Mouse (Mus musculus): ENCODE measurements at regions not wholly inside any gene's neighbourhood (a gene's known extent, or its start where the extent isn't known, plus 50 kb on each side); places are given as distances from the start of the nearest gene placed in this dataset.

DNA sequence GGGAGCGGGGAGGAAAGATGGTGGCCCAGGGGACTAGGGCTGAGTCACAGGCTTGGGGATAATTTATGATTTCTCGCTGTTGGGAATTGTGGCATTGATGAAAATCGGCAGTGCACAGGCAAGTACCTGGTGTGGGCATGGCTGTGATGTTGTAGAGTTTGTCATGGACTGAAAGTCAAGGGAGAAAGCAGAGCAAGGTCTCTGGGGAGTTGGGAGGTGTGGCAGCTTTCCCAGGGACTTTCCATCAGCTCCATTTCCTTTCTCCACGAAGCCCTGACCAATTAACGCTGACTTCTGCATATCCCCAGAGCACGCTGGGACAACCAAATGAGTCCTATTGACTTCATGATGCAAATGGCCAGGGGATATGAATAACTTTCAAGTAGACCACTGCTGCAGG lies 126.2 kb downstream of the Gm19410 start:
- H3K27me3 ChIP-seq (ENCODE audit: control insufficient read depth, insufficient read depth, insufficient read length), result no peaks in the 10 kb centered on the region
- H3K4me3 ChIP-seq (ENCODE audit: insufficient read depth, poor library complexity, severe bottlenecking), result no peak overlapping the region
- H3K79me3 ChIP-seq (ENCODE audit: low read depth), result no peaks in the 10 kb centered on the region
- H3ac ChIP-seq (ENCODE audit: control insufficient read depth, insufficient read length, low read depth), result no peak overlapping the region
- no peaks in the 10 kb centered on the region for H3K79me2 ChIP-seq (ENCODE audit: control insufficient read depth, insufficient read depth)
- no peaks in the 10 kb centered on the region for H3K36me3 ChIP-seq (ENCODE audit: control insufficient read depth, insufficient read depth)
- TF ChIP-seq FOSL1 (IDR thresholded peaks at IDR 0.05; ENCODE audit: insufficient read depth, low read length, poor library complexity, severe bottlenecking), result peak; percentile 25
- TF ChIP-seq USF1 (IDR thresholded peaks at IDR 0.05; ENCODE audit: low read depth), result no peak

DNA sequence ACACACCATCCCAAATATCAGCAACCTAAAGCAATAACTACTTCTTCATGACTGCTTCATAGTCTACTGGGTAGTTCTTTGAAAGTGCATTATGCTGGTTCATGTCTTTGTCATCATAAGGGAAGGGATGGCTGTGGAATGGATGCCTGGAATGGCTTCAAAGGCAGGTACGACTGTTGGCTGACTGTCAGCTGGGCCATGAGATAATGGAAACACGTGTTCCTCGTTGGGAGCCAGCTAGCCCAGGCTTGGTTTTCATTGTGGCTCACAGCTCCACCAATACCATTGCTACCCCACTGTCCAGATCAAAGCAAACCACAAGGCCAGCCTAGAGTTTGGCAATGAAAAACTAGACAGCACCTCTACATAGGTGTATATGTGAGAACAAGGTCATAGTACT lies 132.9 kb downstream of the Gm19410 start:
- Histone ChIP-seq H3K36me3 (ENCODE audit: control insufficient read depth, insufficient read depth) (no peaks in the 10 kb centered on the region), H3K79me3 (ENCODE audit: low read depth) (no peaks in the 10 kb centered on the region), H3K79me2 (ENCODE audit: control insufficient read depth, insufficient read depth) (no peaks in the 10 kb centered on the region), H3K4me3 (ENCODE audit: insufficient read depth, poor library complexity, severe bottlenecking) (no peak overlapping the region), H3ac (ENCODE audit: control insufficient read depth, insufficient read length, low read depth) (no peak overlapping the region), H3K27me3 (ENCODE audit: control insufficient read depth, insufficient read depth, insufficient read length) (no peaks in the 10 kb centered on the region)
- TF ChIP-seq MYOG (IDR thresholded peaks at IDR 0.05; ENCODE audit: control insufficient read depth, extremely low read depth, insufficient read length), result no peak
- TF ChIP-seq FOSL1 (IDR thresholded peaks at IDR 0.05; ENCODE audit: insufficient read depth, low read length, poor library complexity, severe bottlenecking), result no peak
- TF ChIP-seq USF1 (IDR thresholded peaks at IDR 0.05; ENCODE audit: low read depth), result no peak
- no peak for TF ChIP-seq MYOD1 (IDR thresholded peaks at IDR 0.05; ENCODE audit: control insufficient read depth, insufficient read length, low read depth)
- no peak for TF ChIP-seq CTCF (IDR thresholded peaks at IDR 0.05; ENCODE audit: control insufficient read depth, insufficient read depth, insufficient read length)
- TF ChIP-seq CEBPB (IDR thresholded peaks at IDR 0.05; ENCODE audit: low read depth), result no peak
- no peak for TF ChIP-seq MAX (IDR thresholded peaks at IDR 0.05)

DNA sequence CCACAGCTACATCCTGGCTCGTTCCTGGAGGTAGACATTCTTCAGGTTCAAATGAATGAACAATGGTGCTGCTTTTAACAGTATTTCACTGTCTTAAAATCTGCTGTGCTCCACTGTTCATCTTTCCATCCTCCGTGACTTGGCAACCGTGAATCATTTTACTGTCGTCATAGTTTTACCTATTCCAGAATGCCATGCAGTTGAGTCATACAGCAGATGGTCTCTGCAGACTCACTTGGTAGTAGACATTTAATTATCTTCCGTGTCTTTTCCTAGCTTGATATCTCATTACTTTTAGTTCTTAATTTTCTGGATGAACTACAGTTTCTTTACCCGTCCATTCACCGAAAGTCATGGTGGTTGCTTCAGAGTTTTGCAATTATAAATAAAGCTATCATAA lies 135.9 kb downstream of the Gm19410 start:
- TF ChIP-seq CTCF (IDR thresholded peaks at IDR 0.05; ENCODE audit: control insufficient read depth, insufficient read depth, insufficient read length), result no peak
- TF ChIP-seq MYOD1 (IDR thresholded peaks at IDR 0.05; ENCODE audit: control insufficient read depth, insufficient read length, low read depth), result peak; percentile 52
- TF ChIP-seq MAX (IDR thresholded peaks at IDR 0.05), result no peak
- peak; percentile 72 for TF ChIP-seq FOSL1 (IDR thresholded peaks at IDR 0.05; ENCODE audit: insufficient read depth, low read length, poor library complexity, severe bottlenecking)
- Histone ChIP-seq H3K79me3 (ENCODE audit: low read depth) (no peaks in the 10 kb centered on the region), H3K4me3 (ENCODE audit: insufficient read depth, poor library complexity, severe bottlenecking) (no peak overlapping the region), H3K79me2 (ENCODE audit: control insufficient read depth, insufficient read depth) (no peaks in the 10 kb centered on the region), H3K27me3 (ENCODE audit: control insufficient read depth, insufficient read depth, insufficient read length) (no peaks in the 10 kb centered on the region), H3ac (ENCODE audit: control insufficient read depth, insufficient read length, low read depth) (no peak overlapping the region), H3K36me3 (ENCODE audit: control insufficient read depth, insufficient read depth) (no peaks in the 10 kb centered on the region)

- H3ac ChIP-seq (ENCODE audit: control insufficient read depth, insufficient read length, low read depth), result no peak overlapping the region
- no peaks in the 10 kb centered on the region for H3K79me2 ChIP-seq (ENCODE audit: control insufficient read depth, insufficient read depth)
Observed at GRCm38 (mm10) chr8:35904711-35905450, 139.3 kb downstream of the Gm19410 start.

DNA sequence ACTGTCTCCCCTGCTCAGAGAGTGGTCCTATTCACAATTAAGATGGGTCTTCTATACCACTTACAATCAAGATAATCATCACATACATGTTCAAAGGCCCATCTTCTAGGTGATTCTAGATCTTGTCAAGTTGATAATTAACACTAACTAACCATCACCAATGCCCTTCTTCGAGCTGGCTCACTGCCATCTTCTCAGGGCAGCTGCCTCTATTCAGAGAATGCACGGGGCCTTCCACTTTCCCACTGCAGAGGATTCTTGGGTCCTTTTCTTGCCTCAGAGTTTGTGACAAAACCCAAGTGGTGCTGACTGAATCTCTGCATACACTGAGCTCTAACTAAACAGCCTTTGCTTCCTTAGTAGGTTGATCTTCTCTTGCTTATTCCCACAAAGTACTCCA lies 142.4 kb downstream of the Gm19410 start:
- Histone ChIP-seq H3K79me2 (ENCODE audit: control insufficient read depth, insufficient read depth) (no peaks in the 10 kb centered on the region), H3K79me3 (ENCODE audit: low read depth) (no peaks in the 10 kb centered on the region), H3K4me3 (ENCODE audit: insufficient read depth, poor library complexity, severe bottlenecking) (no peak overlapping the region), H3ac (ENCODE audit: control insufficient read depth, insufficient read length, low read depth) (no peak overlapping the region), H3K27me3 (ENCODE audit: control insufficient read depth, insufficient read depth, insufficient read length) (no peaks in the 10 kb centered on the region), H3K36me3 (ENCODE audit: control insufficient read depth, insufficient read depth) (no peaks in the 10 kb centered on the region)
- TF ChIP-seq MYOG (IDR thresholded peaks at IDR 0.05; ENCODE audit: control insufficient read depth, extremely low read depth, insufficient read length) (no peak), MAX (IDR thresholded peaks at IDR 0.05) (no peak), CEBPB (IDR thresholded peaks at IDR 0.05; ENCODE audit: low read depth) (no peak), MYOD1 (IDR thresholded peaks at IDR 0.05; ENCODE audit: control insufficient read depth, insufficient read length, low read depth) (no peak), USF1 (IDR thresholded peaks at IDR 0.05; ENCODE audit: low read depth) (no peak), FOSL1 (IDR thresholded peaks at IDR 0.05; ENCODE audit: insufficient read depth, low read length, poor library complexity, severe bottlenecking) (no peak), CTCF (IDR thresholded peaks at IDR 0.05; ENCODE audit: control insufficient read depth, insufficient read depth, insufficient read length) (no peak)

More at GRCm38 (mm10) chr8:35904711-35905450, 139.3 kb downstream of the Gm19410 start:
- H3K27me3 ChIP-seq (ENCODE audit: control insufficient read depth, insufficient read depth, insufficient read length), result no peaks in the 10 kb centered on the region
- H3K4me3 ChIP-seq (ENCODE audit: insufficient read depth, poor library complexity, severe bottlenecking), result no peak overlapping the region
- no peaks in the 10 kb centered on the region for H3K79me3 ChIP-seq (ENCODE audit: low read depth)
- H3K36me3 ChIP-seq (ENCODE audit: control insufficient read depth, insufficient read depth), result no peaks in the 10 kb centered on the region
- TF ChIP-seq CEBPB (IDR thresholded peaks at IDR 0.05; ENCODE audit: low read depth), result no peak
- no peak for TF ChIP-seq MYOD1 (IDR thresholded peaks at IDR 0.05; ENCODE audit: control insufficient read depth, insufficient read length, low read depth)
- TF ChIP-seq MYOG (IDR thresholded peaks at IDR 0.05; ENCODE audit: control insufficient read depth, extremely low read depth, insufficient read length), result no peak
- TF ChIP-seq USF1 (IDR thresholded peaks at IDR 0.05; ENCODE audit: low read depth), result no peak
- no peak for TF ChIP-seq MAX (IDR thresholded peaks at IDR 0.05)
- no peak for TF ChIP-seq CTCF (IDR thresholded peaks at IDR 0.05; ENCODE audit: control insufficient read depth, insufficient read depth, insufficient read length)
- TF ChIP-seq FOSL1 (IDR thresholded peaks at IDR 0.05; ENCODE audit: insufficient read depth, low read length, poor library complexity, severe bottlenecking), result no peak

GRCm38 (mm10) chr8:35912264-35912663 lies 146.7 kb downstream of the Gm19410 start:
- Histone ChIP-seq H3K4me3 (ENCODE audit: insufficient read depth, poor library complexity, severe bottlenecking) (no peak overlapping the region), H3K27me3 (ENCODE audit: control insufficient read depth, insufficient read depth, insufficient read length) (no peaks in the 10 kb centered on the region), H3K36me3 (ENCODE audit: control insufficient read depth, insufficient read depth) (no peaks in the 10 kb centered on the region), H3ac (ENCODE audit: control insufficient read depth, insufficient read length, low read depth) (no peak overlapping the region), H3K79me3 (ENCODE audit: low read depth) (no peaks in the 10 kb centered on the region), H3K79me2 (ENCODE audit: control insufficient read depth, insufficient read depth) (no peaks in the 10 kb centered on the region)
- TF ChIP-seq MYOD1 (IDR thresholded peaks at IDR 0.05; ENCODE audit: control insufficient read depth, insufficient read length, low read depth) (no peak), USF1 (IDR thresholded peaks at IDR 0.05; ENCODE audit: low read depth) (no peak), CTCF (IDR thresholded peaks at IDR 0.05; ENCODE audit: control insufficient read depth, insufficient read depth, insufficient read length) (no peak), FOSL1 (IDR thresholded peaks at IDR 0.05; ENCODE audit: insufficient read depth, low read length, poor library complexity, severe bottlenecking) (no peak), MAX (IDR thresholded peaks at IDR 0.05) (no peak), MYOG (IDR thresholded peaks at IDR 0.05; ENCODE audit: control insufficient read depth, extremely low read depth, insufficient read length) (no peak)
